Mouse (Mus musculus) liver, adult 2 months (tissue): ENCODE data around the gene Fcgr4.

Source experiments
- CTCF ChIP-seq: fragments of 200-500 bp; IDR thresholded peaks from 2 replicates; pipeline ENCODE4 v1.5.1; 2011; ENCODE audit warnings: low read depth, low read length, control low read depth
- POLR2A ChIP-seq: fragments of 200-500 bp; IDR thresholded peaks from 2 replicates; pipeline ENCODE4 v1.6.1; 2011; ENCODE audit warnings: low read length, control low read depth; ENCODE audit not compliant: insufficient read depth; ENCODE audit errors: extremely low read depth

GRCm38 (mm10) chr1:171005586-171005985 lies 13.1 kb upstream of the Fcgr4 start:
- TF ChIP-seq POLR2A (no peak), CTCF (no peak)
